Mouse (Mus musculus) CH12.LX (cell line): ENCODE results near the gene Tmem41b. TPM values are rescaled to one million over a fixed set of nuclear protein-coding genes. Genes with fewer than 3 reads are reported as not detected.
"Not testable (repeated sequence)": the region's sequence is repeated elsewhere in the genome, so short reads cannot be mapped to it uniquely, and the experiment has no call there.

Experiments
- DNase-seq: peaks from one replicate; pipeline ENCODE4 v3.0.0-alpha.2; 2013; ENCODE audit errors: extremely low read depth
- H3K27ac ChIP-seq: 2 replicates; pipeline ENCODE4 v1.5.1; 2012; ENCODE audit warnings: low read depth, mild to moderate bottlenecking, control low read depth, moderate library complexity; ENCODE audit not compliant: insufficient read depth
- H3K27me3 ChIP-seq: replicated peaks from 2 replicates; pipeline ENCODE3; 2012; ENCODE audit warnings: inconsistent platforms
- H3K36me3 ChIP-seq, 2 experiments: replicated peaks in 1 of 2; 2 replicates each; pipeline versions ENCODE3 to v1.6.1; 2012; ENCODE audit warnings: inconsistent platforms in 1 of 2, low read length in 1 of 2, mild to moderate bottlenecking in 1 of 2, mixed read lengths in 1 of 2, moderate library complexity in 1 of 2; ENCODE audit not compliant: control insufficient read depth in 1 of 2, insufficient read depth in 1 of 2
- H3K4me1 ChIP-seq, 2 experiments: 2 replicates each; pipeline ENCODE4 v1.6.1; 2012; ENCODE audit warnings: inconsistent platforms in 1 of 2, moderate library complexity in 1 of 2; ENCODE audit not compliant: insufficient read depth in 2 of 2, control insufficient read depth in 1 of 2
- H3K4me2 ChIP-seq: 2 replicates; pipeline ENCODE4 v1.6.1; 2012; ENCODE audit warnings: low read depth, mild to moderate bottlenecking, control low read depth; ENCODE audit not compliant: poor library complexity, insufficient read depth, severe bottlenecking
- H3K4me3 ChIP-seq, 3 experiments: fragments of 150-350 bp in 1 of 3; sonication (generic) in 1 of 3; replicated peaks in 1 of 3; 2 replicates each; pipeline versions ENCODE3 to v1.5.1; 2011 to 2012; ENCODE audit warnings: low read depth in 2 of 3, low read length in 2 of 3, mild to moderate bottlenecking in 2 of 3, moderate library complexity in 2 of 3, control low read depth in 1 of 3, improper control_type of control experiment in 1 of 3, inconsistent platforms in 1 of 3, mixed read lengths in 1 of 3; ENCODE audit not compliant: poor library complexity in 1 of 3
- H3K79me2 ChIP-seq: replicated peaks from 2 replicates; pipeline ENCODE4 v1.6.1; 2012; ENCODE audit warnings: mild to moderate bottlenecking, moderate library complexity; ENCODE audit not compliant: control insufficient read depth, poor library complexity, insufficient read depth, severe bottlenecking; ENCODE audit errors: extremely low read depth
- H3K9ac ChIP-seq: 2 replicates; pipeline ENCODE4 v1.6.1; 2012; ENCODE audit warnings: low read depth, mild to moderate bottlenecking, control low read depth, moderate library complexity; ENCODE audit not compliant: insufficient read depth
- H3K9me3 ChIP-seq: replicated peaks from 2 replicates; pipeline ENCODE3; 2012; ENCODE audit warnings: low read length, inconsistent platforms, mixed read lengths
- BHLHE40 ChIP-seq: IDR thresholded peaks from 2 replicates; pipeline ENCODE4 v1.6.1; 2011; ENCODE audit warnings: mild to moderate bottlenecking, low read depth, low read length, improper control_type of control experiment
- CHD2 ChIP-seq: IDR thresholded peaks from 2 replicates; pipeline ENCODE4 v1.6.1; 2011; ENCODE audit warnings: low read length, improper control_type of control experiment
- CTCF ChIP-seq, 2 experiments: IDR thresholded peaks in 1 of 2; conservative IDR thresholded peaks in 1 of 2; 2 replicates each; pipeline ENCODE4 v1.5.1; 2011 to 2012; ENCODE audit warnings: low read depth in 2 of 2, low read length in 2 of 2, improper control_type of control experiment in 1 of 2, inconsistent platforms in 1 of 2, mild to moderate bottlenecking in 1 of 2, moderate library complexity in 1 of 2
- ETS1 ChIP-seq: conservative IDR thresholded peaks from 2 replicates; pipeline ENCODE4 v1.6.1; 2012; ENCODE audit warnings: low read depth, mild to moderate bottlenecking, inconsistent platforms, low read length, improper control_type of control experiment, moderate library complexity
- JUND ChIP-seq: conservative IDR thresholded peaks from 2 replicates; pipeline ENCODE4 v1.6.1; 2011; ENCODE audit warnings: low read depth, low read length, improper control_type of control experiment
- MAX ChIP-seq: IDR thresholded peaks from 2 replicates; pipeline ENCODE4 v1.6.1; 2011; ENCODE audit warnings: low read length, improper control_type of control experiment
- MXI1 ChIP-seq: IDR thresholded peaks from 2 replicates; pipeline ENCODE4 v1.6.1; 2011; ENCODE audit warnings: mild to moderate bottlenecking, low read depth, low read length, improper control_type of control experiment
- MYC ChIP-seq: IDR thresholded peaks from 2 replicates; pipeline ENCODE4 v1.6.1; 2011; ENCODE audit warnings: low read depth, mild to moderate bottlenecking, improper control_type of control experiment, low read length
- NELFE ChIP-seq: IDR thresholded peaks from 2 replicates; pipeline ENCODE4 v1.6.1; 2011; ENCODE audit warnings: low read depth, low read length, improper control_type of control experiment
- POLR2AphosphoS2 ChIP-seq: IDR thresholded peaks from 2 replicates; pipeline ENCODE4 v1.6.1; 2011; ENCODE audit warnings: low read depth, low read length, improper control_type of control experiment
- RAD21 ChIP-seq: IDR thresholded peaks from 2 replicates; pipeline ENCODE4 v1.6.1; 2011; ENCODE audit warnings: low read depth, mild to moderate bottlenecking, low read length, improper control_type of control experiment, moderate library complexity
- RCOR1 ChIP-seq: conservative IDR thresholded peaks from 2 replicates; pipeline ENCODE4 v1.6.1; 2012; ENCODE audit warnings: low read depth, mild to moderate bottlenecking, inconsistent platforms, low read length, improper control_type of control experiment
- SMC3 ChIP-seq: IDR thresholded peaks from 2 replicates; pipeline ENCODE4 v1.6.1; 2011; ENCODE audit warnings: low read depth, low read length, improper control_type of control experiment
- TCF12 ChIP-seq: IDR thresholded peaks from 2 replicates; pipeline ENCODE4 v1.6.1; 2014; ENCODE audit warnings: low read depth, mild to moderate bottlenecking, inconsistent platforms, low read length, improper control_type of control experiment
- USF1 ChIP-seq: IDR thresholded peaks from 2 replicates; pipeline ENCODE4 v1.6.1; 2014; ENCODE audit warnings: low read depth, mild to moderate bottlenecking, inconsistent platforms, low read length, improper control_type of control experiment
- dilution Hi-C: fragments of 300-500 bp; cut with MboI; formaldehyde crosslinking; loops from 2 replicates; pipeline ENCODE4 v1.14.3; 2020; ENCODE audit warnings: low sequenced_read_pairs; ENCODE audit not compliant: extremely low pct_unique_long_range_greater_than_20kb, extremely low pct_ligation_motif_present
- in situ Hi-C: fragments of 300-500 bp; cut with MboI; formaldehyde crosslinking; loops from 3 replicates; pipeline ENCODE4 v1.14.3; 2019; ENCODE audit warnings: low sequenced_read_pairs, low pct_ligation_motif_present, low pct_unique_long_range_greater_than_20kb, mixed read lengths
- polyA plus RNA-seq: library from polyadenylated mRNA; unstranded; fragments of >175 nt; gene quantifications from 2 replicates; pipeline ENCODE4 v1.2.1, GENCODE M21; 2012; ENCODE audit warnings: low read depth; ENCODE audit not compliant: insufficient read length
- total RNA-seq, 2 experiments: library from RNA; depleted of rRNA; stranded (reverse); fragments of 300-350 nt in 1 of 2; fragments of >200 nt in 1 of 2; gene quantifications; 2 replicates each; pipeline ENCODE4 v1.2.3; 2012 to 2014

Tmem41b gene
- 51.1 and 67.6 TPM in 2 replicates for total RNA-seq (2012; rRNA removed)
- 101 and 106 TPM in 2 replicates for total RNA-seq (2014; rRNA removed)
- 56.3 and 59.1 TPM in 2 replicates for polyA plus RNA-seq

DNA sequence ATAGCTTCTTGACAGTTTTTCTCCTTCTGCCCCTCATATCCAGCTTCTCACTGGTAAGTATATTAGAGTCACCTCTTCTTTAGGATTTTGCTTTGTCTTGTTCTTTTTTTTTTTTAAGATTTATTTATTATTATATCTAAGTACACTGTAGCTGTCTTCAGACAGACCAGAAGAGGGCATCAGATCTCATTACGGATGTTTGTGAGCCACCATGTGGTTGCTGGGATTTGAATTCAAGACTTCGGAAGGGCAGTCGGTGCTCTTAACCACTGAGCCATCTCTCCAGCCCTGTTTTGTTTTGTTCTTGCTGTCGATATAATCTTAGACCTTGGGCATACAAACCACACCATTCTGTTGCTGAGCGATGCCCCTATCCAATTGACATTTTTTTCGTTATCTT, at the start of gene Tmem41b:
Tmem41b (minus strand) TSS at position 155 of the 400 bp plus-strand sequence.
- Histone ChIP-seq H3K9ac (peak within 1 kb of the TSS; percentile 81), H3K79me2 (peaks cover 12% of the 10 kb centered on the region), H3K4me1 (peaks cover 0 to 18% of the 10 kb centered on the region in 2 experiments; a peak in 1 of 4 replicates), H3K36me3 (peaks cover 8 to 19% of the 10 kb centered on the region in 2 experiments), H3K4me2 (peak within 1 kb of the TSS; percentile 79), H3K4me3 (peak within 1 kb of the TSS; percentile 70 to 86 (median 79))
- H3K9me3 ChIP-seq, in situ Hi-C loops, H3K27ac ChIP-seq, dilution Hi-C loops, H3K27me3 ChIP-seq: not testable (repeated sequence)
- peak; percentile 29 for DNase-seq
- 0 out of 2 replicates have a peak, but pooled peaks have one; percentile 11 for TF ChIP-seq NELFE
- TF ChIP-seq MYC = peak; percentile 81
- TF ChIP-seq RAD21 = peak; percentile 8; the same call in 1 of the 2 replicates
- TF ChIP-seq MAX = peak; percentile 11; the same call in 1 of the 2 replicates
- TF ChIP-seq JUND = 0 out of 2 replicates have a peak, but pooled peaks have one; percentile 1
- 0 out of 2 replicates have a peak, but pooled peaks have one; percentile 10 for TF ChIP-seq SMC3
- peak in 1 of 2 experiments; percentile 42; a peak in 2 of 4 replicates for TF ChIP-seq CTCF (conservative IDR thresholded peaks at IDR 0.05 in 1 of 2, IDR thresholded peaks at IDR 0.05 in 1 of 2; ENCODE audit: low read depth in 2 of 2, low read length in 2 of 2)

DNA sequence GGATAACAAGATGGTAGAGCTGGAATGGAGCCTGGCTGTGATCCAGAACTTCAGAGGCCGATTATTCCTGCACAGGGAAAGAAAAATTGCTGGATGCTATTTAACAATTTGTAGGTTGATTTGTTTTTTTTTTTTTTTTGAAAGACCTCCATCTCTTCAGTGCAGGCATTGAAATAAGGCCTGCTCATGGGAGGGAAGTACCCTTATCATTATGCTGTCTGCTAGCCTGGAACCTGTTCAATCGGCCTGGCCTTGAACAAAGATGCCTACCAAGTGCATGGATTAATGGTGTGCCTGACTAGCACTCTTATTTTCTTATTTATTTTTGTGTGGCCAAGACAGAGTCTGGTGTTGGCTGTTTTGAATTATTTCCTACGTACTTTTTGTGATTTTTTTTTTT, 43.6 kb upstream of the Tmem41b start:
- H3K4me1 ChIP-seq = peaks cover 0 to under 1% of the 10 kb centered on the region in 2 experiments; a peak in 1 of 4 replicates
- no peaks in the 10 kb centered on the region for H3K9me3 ChIP-seq
- no peak overlapping the region for H3K9ac ChIP-seq
- dilution Hi-C loops = no loop called here
- in situ Hi-C loops = no loop called here
- no peak overlapping the region for H3K4me2 ChIP-seq
- H3K36me3 ChIP-seq = peaks cover 33 to 83% of the 10 kb centered on the region in 2 experiments
- no peak overlapping the region for H3K27ac ChIP-seq
- H3K79me2 ChIP-seq = peaks cover 79% of the 10 kb centered on the region
- no peaks in the 10 kb centered on the region for H3K27me3 ChIP-seq
- H3K4me3 ChIP-seq = no peak overlapping the region
- no peak for DNase-seq
- TF ChIP-seq USF1 = no peak
- TF ChIP-seq MXI1 = no peak
- TF ChIP-seq TCF12 = no peak
- TF ChIP-seq SMC3 = no peak
- TF ChIP-seq MAX = no peak
- TF ChIP-seq BHLHE40 = no peak
- TF ChIP-seq ETS1 = no peak
- TF ChIP-seq CHD2 = no peak
- TF ChIP-seq RCOR1 = no peak
- no peak for TF ChIP-seq POLR2AphosphoS2
- TF ChIP-seq NELFE = no peak
